Mouse (Mus musculus) MEL (cell line): ENCODE results near the gene Ccdc142. TPM values are rescaled to one million over a fixed set of nuclear protein-coding genes. Genes with fewer than 3 reads are reported as not detected.
A peak's percentile ranks its signal among the peaks of the same experiment; 100 is the strongest.

Source experiments
- E2F4 ChIP-seq: IDR thresholded peaks from 2 replicates; pipeline ENCODE4 v1.6.1; 2011; ENCODE audit warnings: low read depth, low read length, improper control_type of control experiment, borderline replicate concordance
- EP300 ChIP-seq, 2 experiments: IDR thresholded peaks; 2 replicates each; pipeline ENCODE4 v1.6.1; 2011; ENCODE audit warnings: improper control_type of control experiment in 2 of 2, low read length in 2 of 2, low read depth in 1 of 2, mild to moderate bottlenecking in 1 of 2
- ETS1 ChIP-seq: IDR thresholded peaks from 2 replicates; pipeline ENCODE4 v1.6.1; 2012; ENCODE audit warnings: low read depth, mild to moderate bottlenecking, inconsistent platforms, low read length, improper control_type of control experiment, moderate library complexity
- GATA1 ChIP-seq: IDR thresholded peaks from 2 replicates; pipeline ENCODE4 v1.6.1; 2011; ENCODE audit warnings: low read depth, low read length, improper control_type of control experiment
- HCFC1 ChIP-seq: IDR thresholded peaks from 2 replicates; pipeline ENCODE4 v1.6.1; 2012; ENCODE audit warnings: low read depth, mild to moderate bottlenecking, inconsistent platforms, low read length, improper control_type of control experiment, moderate library complexity
- KAT2A ChIP-seq: conservative IDR thresholded peaks from 2 replicates; pipeline ENCODE4 v1.6.1; 2012; ENCODE audit warnings: low read depth, low read length, improper control_type of control experiment, inconsistent platforms
- MAFK ChIP-seq: IDR thresholded peaks from 2 replicates; pipeline ENCODE4 v1.6.1; 2011; ENCODE audit warnings: low read depth, mild to moderate bottlenecking, low read length, improper control_type of control experiment, borderline replicate concordance
- MAZ ChIP-seq: IDR thresholded peaks from 2 replicates; pipeline ENCODE4 v1.6.1; 2012; ENCODE audit warnings: low read depth, mild to moderate bottlenecking, inconsistent platforms, low read length, improper control_type of control experiment
- MEF2A ChIP-seq: IDR thresholded peaks from 2 replicates; pipeline ENCODE4 v1.6.1; 2014; ENCODE audit warnings: low read depth, mild to moderate bottlenecking, inconsistent platforms, low read length, improper control_type of control experiment; ENCODE audit not compliant: poor library complexity, insufficient replicate concordance, severe bottlenecking; ENCODE audit errors: extremely low read depth
- MYB ChIP-seq: IDR thresholded peaks from 2 replicates; pipeline ENCODE4 v1.6.1; 2011; ENCODE audit warnings: mild to moderate bottlenecking, low read depth, low read length, improper control_type of control experiment
- MYC ChIP-seq: IDR thresholded peaks from 2 replicates; pipeline ENCODE4 v1.6.1; 2011; ENCODE audit warnings: low read depth, mild to moderate bottlenecking, low read length, improper control_type of control experiment, moderate library complexity
- NELFE ChIP-seq: IDR thresholded peaks from 2 replicates; pipeline ENCODE4 v1.6.1; 2011; ENCODE audit warnings: low read depth, low read length, improper control_type of control experiment
- POLR2A ChIP-seq, 2 experiments: IDR thresholded peaks; 2 replicates each; pipeline ENCODE4 v1.6.1; 2011 to 2012; ENCODE audit warnings: low read length in 2 of 2, mild to moderate bottlenecking in 2 of 2, control low read depth in 1 of 2, improper control_type of control experiment in 1 of 2, low read depth in 1 of 2, moderate library complexity in 1 of 2; ENCODE audit not compliant: control insufficient read depth in 1 of 2, insufficient read depth in 1 of 2, poor library complexity in 1 of 2
- POLR2AphosphoS2 ChIP-seq: IDR thresholded peaks from 2 replicates; pipeline ENCODE4 v1.6.1; 2011; ENCODE audit warnings: low read length, improper control_type of control experiment
- SMC3 ChIP-seq: IDR thresholded peaks from 2 replicates; pipeline ENCODE4 v1.6.1; 2011; ENCODE audit warnings: low read depth, low read length, improper control_type of control experiment
- TBP ChIP-seq: IDR thresholded peaks from 2 replicates; pipeline ENCODE4 v1.8.0; 2011; ENCODE audit warnings: low read depth, low read length, improper control_type of control experiment
- UBTF ChIP-seq: IDR thresholded peaks from 2 replicates; pipeline ENCODE4 v1.6.1; 2012; ENCODE audit warnings: low read depth, mild to moderate bottlenecking, inconsistent platforms, low read length, improper control_type of control experiment, moderate library complexity, borderline replicate concordance; ENCODE audit not compliant: insufficient read depth
- USF1 ChIP-seq: IDR thresholded peaks from 2 replicates; pipeline ENCODE4 v1.6.1; 2014; ENCODE audit warnings: low read depth, mild to moderate bottlenecking, inconsistent platforms, low read length, improper control_type of control experiment, moderate library complexity
- ZC3H11A ChIP-seq: IDR thresholded peaks from 2 replicates; pipeline ENCODE4 v1.6.1; 2012; ENCODE audit warnings: low read depth, mild to moderate bottlenecking, inconsistent platforms, low read length, improper control_type of control experiment
- ZKSCAN1 ChIP-seq: IDR thresholded peaks from 2 replicates; pipeline ENCODE4 v1.6.1; 2012; ENCODE audit warnings: low read depth, mild to moderate bottlenecking, inconsistent platforms, low read length, improper control_type of control experiment, moderate library complexity
- ZMIZ1 ChIP-seq: IDR thresholded peaks from 2 replicates; pipeline ENCODE4 v1.6.1; 2012; ENCODE audit warnings: low read depth, mild to moderate bottlenecking, inconsistent platforms, low read length, improper control_type of control experiment, moderate library complexity
- polyA plus RNA-seq, 2 experiments: library from polyadenylated mRNA; stranded (reverse) in 1 of 2; unstranded in 1 of 2; fragments of >175 nt in 1 of 2; fragments of >200 nt in 1 of 2; gene quantifications; 2 replicates each; pipeline versions ENCODE4 v1.2.1 to v1.2.4; 2012; ENCODE audit warnings: low replicate concordance in 2 of 2, low read depth in 1 of 2; ENCODE audit not compliant: insufficient read length in 2 of 2, insufficient read depth in 1 of 2, missing spikeins in 1 of 2
- total RNA-seq: library from RNA; depleted of rRNA; stranded (reverse); fragments of 300-350 nt; gene quantifications from 2 replicates; pipeline ENCODE4 v1.2.3, GENCODE M21; 2012

The Ccdc142 gene
- total and polyA plus RNA-seq, 3 experiments: 2.2 to 5.1 TPM; not detected in 1

- no peak for TF ChIP-seq MYB
- no peak for TF ChIP-seq ZKSCAN1
- TF ChIP-seq NELFE: peak; percentile 82
- no peak for TF ChIP-seq MEF2A
- TF ChIP-seq MYC: 0 out of 2 replicates have a peak, but pooled peaks have one; percentile 11
- peak; percentile 22; the same call in 1 of the 2 replicates for TF ChIP-seq USF1
- TF ChIP-seq ETS1: no peak
- peak; percentile 49; the same call in 1 of the 2 replicates for TF ChIP-seq GATA1
- TF ChIP-seq POLR2A (IDR thresholded peaks at IDR 0.05; ENCODE audit: control insufficient read depth in 1 of 2, insufficient read depth in 1 of 2, low read depth in 1 of 2, low read length in 2 of 2, poor library complexity in 1 of 2): peak; percentile 60 to 90
- peak; percentile 96 for TF ChIP-seq POLR2AphosphoS2
- TF ChIP-seq KAT2A: no peak; the same call in 1 of the 2 replicates
- no peak; the same call in 1 of the 2 replicates for TF ChIP-seq MAZ
- peak; percentile 85 for TF ChIP-seq TBP
- no peak for TF ChIP-seq SMC3
- peak; percentile 64 for TF ChIP-seq HCFC1
- TF ChIP-seq ZC3H11A: no peak
- no peak for TF ChIP-seq UBTF
- peak in 1 of 2 experiments; percentile 26; a peak in 2 of 4 replicates for TF ChIP-seq EP300 (IDR thresholded peaks at IDR 0.05; ENCODE audit: low read depth in 1 of 2, low read length in 2 of 2)
- peak; percentile 45; the same call in 1 of the 2 replicates for TF ChIP-seq ZMIZ1
- TF ChIP-seq MAFK: no peak
- peak; percentile 56; the same call in 1 of the 2 replicates for TF ChIP-seq E2F4
Measured at GRCm38 (mm10) chr6:83120930-83121862, 19.8 kb downstream of the Ccdc142 start, which contains the start of gene Wbp1 (continued).
